Mouse (Mus musculus) cerebellum, adult 2 months (tissue): ENCODE measurements around the gene Slc16a5. TPM values are rescaled to one million over a fixed set of nuclear protein-coding genes. Genes with fewer than 3 reads are reported as not detected.
"Not testable (repeated sequence)": the region's sequence is repeated elsewhere in the genome, so short reads cannot be mapped to it uniquely, and the experiment has no call there.

ENCODE experiments used
- DNase-seq, 2 experiments: peaks; one replicate each; pipeline ENCODE4 v3.0.0; 2021
- H3K27ac ChIP-seq: fragments of 200-500 bp; 2 replicates; pipeline ENCODE4 v1.5.1; 2012; ENCODE audit warnings: low read length, control low read depth, inconsistent platforms; ENCODE audit not compliant: insufficient read depth
- H3K27me3 ChIP-seq: fragments of 200-500 bp; 2 replicates; pipeline ENCODE4 v1.6.1; 2012; ENCODE audit warnings: inconsistent platforms, mild to moderate bottlenecking, low read length, moderate library complexity; ENCODE audit not compliant: control insufficient read depth, insufficient read depth
- H3K4me1 ChIP-seq: fragments of 200-500 bp; 2 replicates; pipeline ENCODE4 v1.6.1; 2011; ENCODE audit warnings: low read length; ENCODE audit not compliant: control insufficient read depth, insufficient read depth
- H3K4me3 ChIP-seq: fragments of 200-500 bp; replicated peaks from 2 replicates; pipeline ENCODE3; 2011; ENCODE audit warnings: mild to moderate bottlenecking, low read depth, low read length, control low read depth; ENCODE audit not compliant: insufficient read depth
- CTCF ChIP-seq: fragments of 200-500 bp; IDR thresholded peaks from 2 replicates; pipeline ENCODE4 v1.5.1; 2011; ENCODE audit warnings: low read depth, mild to moderate bottlenecking, control low read depth, low read length, moderate library complexity, borderline replicate concordance; ENCODE audit not compliant: insufficient read depth
- POLR2A ChIP-seq: fragments of 200-500 bp; IDR thresholded peaks from 2 replicates; pipeline ENCODE4 v1.6.1; 2011; ENCODE audit warnings: low read length, control low read depth, borderline replicate concordance; ENCODE audit not compliant: insufficient read depth
- WGBS: fragments of 180-500 bp; shearing (Covaris S2); methylation state at CpG from one replicate; pipeline ENCODE4 v1.1.7; 2018; 5-methylcytosine and 5-hydroxymethylcytosine counted together
- polyA plus RNA-seq: library from polyadenylated mRNA; depleted of rRNA; stranded (reverse); fragments of >200 nt; gene quantifications from 2 replicates; pipeline ENCODE4 v1.2.3, GENCODE M21; 2012

Slc16a5 gene
- polyA plus RNA-seq, 1 experiment, result 0.25 TPM

GRCm38 (mm10) chr11:115463397-115463796, 1.1 kb downstream of the Slc16a5 start:
- H3K27me3 ChIP-seq, result no peaks in the 10 kb centered on the region
- TF ChIP-seq POLR2A, result no peak
- no peak for TF ChIP-seq CTCF
- 81% methylated on average over 11 of the region's 11 CpGs for WGBS
- no peak for DNase-seq
- no peak overlapping the region for H3K27ac ChIP-seq
- H3K4me1 ChIP-seq, result peaks cover 9% of the 10 kb centered on the region; the same call in 1 of the 2 replicates
- no peak overlapping the region for H3K4me3 ChIP-seq

DNA sequence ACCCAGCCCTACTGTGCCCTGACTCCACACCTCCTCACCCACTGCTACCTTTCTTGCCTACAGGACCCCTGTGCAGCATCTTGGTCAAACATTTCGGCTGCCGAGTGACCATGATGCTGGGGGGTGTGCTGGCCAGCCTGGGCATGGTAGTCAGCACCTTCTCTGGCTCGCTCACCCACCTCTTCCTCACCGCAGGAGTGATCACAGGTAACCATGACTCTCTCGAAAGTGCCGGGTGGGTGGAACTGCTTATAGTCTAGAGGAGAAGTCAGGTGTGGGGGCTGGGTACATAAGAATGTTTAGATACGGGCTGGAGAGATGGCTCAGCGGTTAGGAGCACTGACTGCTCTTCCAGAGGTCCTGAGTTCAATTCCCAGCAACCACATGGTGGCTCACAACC, 2.6 kb downstream of the Slc16a5 start:
- Histone ChIP-seq H3K27me3 (no peaks in the 10 kb centered on the region), H3K4me1 (peaks cover 9% of the 10 kb centered on the region; the same call in 1 of the 2 replicates), H3K27ac (no peak overlapping the region), H3K4me3 (no peak overlapping the region)
- DNase-seq, result no peak
- whole genome bisulfite sequencing, result 86% methylated on average over 8 of the region's 8 CpGs
- TF ChIP-seq POLR2A (no peak), CTCF (no peak)

- Histone ChIP-seq H3K4me3 (no peak overlapping the region), H3K27me3 (no peaks in the 10 kb centered on the region), H3K27ac (no peak overlapping the region), H3K4me1 (peaks cover 5% of the 10 kb centered on the region; the same call in 1 of the 2 replicates)
- no peak for TF ChIP-seq CTCF
- no peak for TF ChIP-seq POLR2A
- no peak for DNase-seq
- 63% methylated on average over 4 of the region's 4 CpGs for WGBS
Observed at GRCm38 (mm10) chr11:115467217-115467618, 4.9 kb downstream of the Slc16a5 start.

- TF ChIP-seq CTCF, result no peak
- TF ChIP-seq POLR2A, result no peak
- no peak overlapping the region for H3K4me3 ChIP-seq
- no peak for DNase-seq
- WGBS, result 82% methylated on average over 7 of the region's 7 CpGs
- no peak overlapping the region for H3K27ac ChIP-seq
- H3K27me3 ChIP-seq, result no peaks in the 10 kb centered on the region
- H3K4me1 ChIP-seq, result peaks cover 16% of the 10 kb centered on the region; the same call in 1 of the 2 replicates
Observed at GRCm38 (mm10) chr11:115472183-115472582, 9.9 kb downstream of the Slc16a5 start.

GRCm38 (mm10) chr11:115473626-115474275, 11.5 kb downstream of the Slc16a5 start:
- H3K27ac ChIP-seq, result peak overlapping the region; percentile 90
- H3K4me1 ChIP-seq, result peaks cover 16% of the 10 kb centered on the region; the same call in 1 of the 2 replicates
- peak overlapping the region; percentile 44 for H3K4me3 ChIP-seq
- peak; percentile 94 to 99 for DNase-seq
- WGBS, result 5% methylated on average over 15 of the region's 15 CpGs
- H3K27me3 ChIP-seq, result no peaks in the 10 kb centered on the region
- TF ChIP-seq POLR2A (peak; percentile 39; the same call in 1 of the 2 replicates), CTCF (peak; percentile 98)

GRCm38 (mm10) chr11:115475025-115475757, 12.9 kb downstream of the Slc16a5 start, which contains the start of gene Armc7:
Armc7 (plus strand) TSS chr11:115475667.
- WGBS, result under 1% methylated on average over 26 of the region's 26 CpGs
- Histone ChIP-seq H3K4me3 (peak within 1 kb of the TSS; percentile 74), H3K4me1 (peaks cover 16% of the 10 kb centered on the region; the same call in 1 of the 2 replicates), H3K27ac (peak within 1 kb of the TSS; percentile 77), H3K27me3 (no peaks in the 10 kb centered on the region)
- peak; percentile 93 for DNase-seq
- TF ChIP-seq POLR2A (peak; percentile 83), CTCF (no peak)

DNA sequence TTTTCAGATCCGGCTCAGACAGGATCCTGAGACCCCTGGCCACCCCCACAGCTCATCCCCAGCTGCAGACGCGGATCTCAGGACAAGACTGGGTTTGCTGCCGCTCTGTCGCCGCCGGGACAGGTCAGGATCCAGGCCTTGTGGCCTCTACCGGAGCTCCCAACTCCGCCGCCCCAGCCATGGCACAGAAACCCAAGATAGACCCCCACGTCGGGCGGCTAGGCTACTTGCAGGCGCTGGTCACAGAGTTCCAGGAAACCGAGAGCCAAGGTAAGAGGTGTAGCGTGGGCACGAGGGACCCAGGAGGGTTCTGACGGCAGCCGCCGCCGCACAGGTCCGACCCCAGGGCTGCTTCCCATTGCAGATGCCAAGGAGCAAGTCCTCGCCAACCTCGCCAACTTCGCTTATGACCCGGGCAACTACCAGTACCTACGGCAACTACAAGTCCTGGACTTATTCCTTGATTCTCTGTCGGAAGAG, 13.5 kb downstream of the Slc16a5 start:
- no peak for TF ChIP-seq CTCF
- TF ChIP-seq POLR2A, result no peak
- H3K27ac ChIP-seq, result no peak overlapping the region
- WGBS, result 2% methylated on average over 28 of the region's 28 CpGs
- H3K4me1 ChIP-seq, result peaks cover 16% of the 10 kb centered on the region; the same call in 1 of the 2 replicates
- no peak for DNase-seq
- no peaks in the 10 kb centered on the region for H3K27me3 ChIP-seq
- peak overlapping the region; percentile 74 for H3K4me3 ChIP-seq

DNA sequence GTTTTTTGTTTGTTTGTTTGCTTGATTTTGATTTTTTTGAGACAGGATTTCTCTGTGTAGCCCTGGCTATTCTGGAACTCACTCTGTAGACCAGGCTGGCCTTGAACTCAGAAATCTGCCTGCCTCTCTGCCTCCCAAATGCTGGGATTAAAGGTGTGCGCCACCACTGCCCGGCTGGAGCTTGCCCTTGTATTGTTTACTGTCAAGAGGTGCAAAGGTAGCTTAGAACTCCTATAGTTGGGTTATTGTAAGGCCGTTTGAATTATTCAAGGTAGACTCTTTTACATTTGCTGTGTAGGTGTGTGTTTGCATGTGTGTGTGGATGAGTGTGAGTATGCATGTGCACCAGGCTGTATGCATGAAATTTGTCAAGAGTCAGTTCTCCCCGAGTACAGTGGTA, 14.4 kb downstream of the Slc16a5 start:
- H3K4me3 ChIP-seq, result not testable (repeated sequence)
- H3K4me1 ChIP-seq, result peaks cover 16% of the 10 kb centered on the region; the same call in 1 of the 2 replicates

DNA sequence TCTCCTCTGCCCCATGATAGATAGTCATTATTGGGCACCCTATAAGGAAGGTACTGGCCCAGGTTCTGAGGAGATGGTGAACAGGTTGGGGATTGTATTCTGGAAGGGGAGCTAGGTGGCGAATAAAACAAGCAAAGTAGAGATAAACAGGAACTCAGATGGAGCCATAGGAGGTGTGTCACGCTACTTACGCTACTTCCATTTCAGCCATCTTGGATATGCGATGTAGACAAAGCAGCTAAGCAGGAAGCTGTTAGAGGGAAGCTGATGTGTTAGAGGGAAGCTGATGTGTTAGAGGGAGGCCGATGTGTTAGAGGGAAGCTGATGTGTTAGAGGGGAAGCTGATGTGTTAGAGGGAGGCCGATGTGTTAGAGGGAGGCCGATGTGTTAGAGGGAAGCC, 15.1 kb downstream of the Slc16a5 start:
- 85% methylated on average over 7 of the region's 7 CpGs for WGBS
- not testable (repeated sequence) for H3K27me3 ChIP-seq, H3K4me3 ChIP-seq, H3K27ac ChIP-seq, DNase-seq
- peaks cover 16% of the 10 kb centered on the region; the same call in 1 of the 2 replicates for H3K4me1 ChIP-seq

More for the DNA sequence above, 14.4 kb downstream of the Slc16a5 start:
- not testable (repeated sequence) for DNase-seq, H3K27me3 ChIP-seq, H3K27ac ChIP-seq
- 81% methylated on average over 4 of the region's 4 CpGs for WGBS
